ENCODE assay signal across 9 mouse cellular contexts in the genomic region with DNA sequence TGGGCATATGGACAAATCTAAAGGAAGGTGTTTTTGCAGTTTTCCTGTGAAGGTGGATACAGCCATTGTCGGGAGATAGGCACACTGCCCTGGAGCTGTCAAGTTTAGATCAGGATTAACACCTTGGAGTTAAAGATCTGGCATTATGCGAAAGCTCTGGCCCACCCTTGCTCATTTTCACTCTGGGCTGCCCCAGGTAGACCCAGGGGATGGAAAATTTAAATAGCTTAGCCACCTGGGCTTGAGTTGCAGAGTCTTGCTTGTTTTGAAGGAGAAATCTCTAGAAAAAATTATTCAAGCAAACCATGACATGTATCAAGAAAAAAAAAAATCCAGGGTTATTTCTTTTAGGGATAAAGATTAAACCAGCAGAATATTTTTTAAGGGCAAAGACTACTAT. TPM values are rescaled to one million over a fixed set of nuclear protein-coding genes. Genes with fewer than 3 reads are reported as not detected.
DNase-seq lines count a peak whose midpoint lies in the region; ATAC-seq and TF ChIP-seq lines count a peak whose summit lies in the region.
"Had no signal": no experiment of that assay in that cellular context is flagged by ENCODE, and none has a peak within 500 bp of the region (broad histone marks: within the 10 kb centered on the region; RNA-seq: fewer than 3 reads in every experiment).

No protein-coding gene starts in this region.

- H3K4me1 ChIP-seq in heart, embryonic 11.5 days (ENCODE audit: control insufficient read depth, insufficient read depth, low read length): peaks cover 56% of the 10 kb centered on the region
- peaks cover 5 to 47% of the 10 kb centered on the region in 2 experiments; a peak in 3 of 4 replicates for H3K4me1 ChIP-seq in CH12.LX (ENCODE audit: control insufficient read depth in 1 of 2, insufficient read depth in 2 of 2)
- peaks cover 66% of the 10 kb centered on the region for H3K4me1 ChIP-seq in forebrain, embryonic 15.5 days
- H3K4me1 ChIP-seq in liver, embryonic 16.5 days (ENCODE audit: control insufficient read depth, low read depth, low read length): peaks cover 61% of the 10 kb centered on the region

- no peak for TF ChIP-seq RAD21 in CH12.LX (IDR thresholded peaks at IDR 0.05; ENCODE audit: low read depth, low read length)

- dilution Hi-C loops in CH12.LX (cut with MboI; ENCODE audit: extremely low pct_ligation_motif_present, extremely low pct_unique_long_range_greater_than_20kb, low sequenced_read_pairs): no loop called here

- in situ Hi-C loops in CH12.LX (cut with MboI; ENCODE audit: low pct_ligation_motif_present, low pct_unique_long_range_greater_than_20kb, low sequenced_read_pairs): no loop called here

- no peaks in the 10 kb centered on the region for H3K9me3 ChIP-seq in heart, embryonic 11.5 days (replicated peaks; ENCODE audit: control insufficient read depth, low read length)
- H3K9me3 ChIP-seq in CH12.LX (replicated peaks; ENCODE audit: low read length): peaks cover 10% of the 10 kb centered on the region
- H3K9me3 ChIP-seq in forebrain, embryonic 15.5 days: no peaks in the 10 kb centered on the region
- H3K9me3 ChIP-seq in liver, embryonic 16.5 days (replicated peaks; ENCODE audit: control insufficient read depth, low read length): no peaks in the 10 kb centered on the region

- no peak for ATAC-seq in heart, embryonic 11.5 days (replicated peaks; ENCODE audit: insufficient number of reproducible peaks, low FRiP score, low TSS enrichment)
- ATAC-seq in forebrain, embryonic 15.5 days (replicated peaks): no peak
- ATAC-seq in liver, embryonic 16.5 days (ENCODE audit: low read depth): no peak

- peak overlapping the region; percentile 92 for H3K27ac ChIP-seq in heart, embryonic 11.5 days (ENCODE audit: low read depth, low read length)
- H3K27ac ChIP-seq in CH12.LX (ENCODE audit: insufficient read depth, low read depth): no peak overlapping the region
- peak overlapping the region; percentile 87 for H3K27ac ChIP-seq in forebrain, embryonic 15.5 days (replicated peaks)
- peak overlapping the region; percentile 81 for H3K27ac ChIP-seq in liver, embryonic 16.5 days (ENCODE audit: low read length)

- WGBS in heart, embryonic 11.5 days (ENCODE audit: insufficient replicate concordance): 19% methylated on average over 2 of the region's 2 CpGs
- 15% methylated on average over 2 of the region's 2 CpGs for WGBS in forebrain, embryonic 15.5 days
- WGBS in liver, embryonic 16.5 days (ENCODE audit: insufficient replicate concordance): 29% methylated on average over 2 of the region's 2 CpGs

- no peak for TF ChIP-seq CTCF in CH12.LX (conservative IDR thresholded peaks at IDR 0.05 in 1 of 2, IDR thresholded peaks at IDR 0.05 in 1 of 2; ENCODE audit: low read depth in 2 of 2, low read length in 2 of 2)

- peak overlapping the region; percentile 74 for H3K9ac ChIP-seq in heart, embryonic 11.5 days (ENCODE audit: low read depth, low read length)
- H3K9ac ChIP-seq in CH12.LX (ENCODE audit: insufficient read depth, low read depth): peak overlapping the region; percentile 13; the same call in 1 of the 2 replicates
- no peak overlapping the region for H3K9ac ChIP-seq in forebrain, embryonic 15.5 days (replicated peaks)
- H3K9ac ChIP-seq in liver, embryonic 16.5 days (ENCODE audit: low read depth, low read length): peak overlapping the region; percentile 73

- peaks cover 4% of the 10 kb centered on the region; the same call in 1 of the 2 replicates for H3K36me3 ChIP-seq in heart, embryonic 11.5 days (ENCODE audit: control insufficient read depth, insufficient read depth, low read length)
- no peaks in the 10 kb centered on the region for H3K36me3 ChIP-seq in CH12.LX (replicated peaks in 1 of 2; ENCODE audit: control insufficient read depth in 1 of 2, insufficient read depth in 1 of 2, low read length in 1 of 2)
- H3K36me3 ChIP-seq in forebrain, embryonic 15.5 days: no peaks in the 10 kb centered on the region
- peaks cover 19% of the 10 kb centered on the region for H3K36me3 ChIP-seq in liver, embryonic 16.5 days (ENCODE audit: control insufficient read depth, insufficient read depth)

- no peaks in the 10 kb centered on the region for H3K27me3 ChIP-seq in heart, embryonic 11.5 days (ENCODE audit: control insufficient read depth, insufficient read depth, low read length)
- H3K27me3 ChIP-seq in CH12.LX (replicated peaks): no peaks in the 10 kb centered on the region
- no peaks in the 10 kb centered on the region for H3K27me3 ChIP-seq in forebrain, embryonic 15.5 days
- peaks cover under 1% of the 10 kb centered on the region for H3K27me3 ChIP-seq in liver, embryonic 16.5 days (ENCODE audit: control insufficient read depth, insufficient read depth, low read depth, low read length)

- DNase-seq in heart, adult 9 months (ENCODE audit: low spot score in 2 of 2): no peak
- peak; percentile 60 for DNase-seq in CH12.LX (ENCODE audit: extremely low read depth)
- DNase-seq in layer of hippocampus, postnatal 14 days (ENCODE audit: low spot score in 2 of 2): no peak
- DNase-seq in frontal cortex, postnatal 14 days (ENCODE audit: low spot score in 2 of 2): no peak
- DNase-seq in gastrocnemius, adult 18-20 months (ENCODE audit: low spot score): no peak
- DNase-seq: cerebellum, adult 9-11 months had no signal

- H3K4me2 ChIP-seq in heart, embryonic 11.5 days: peak overlapping the region; percentile 69
- peak overlapping the region; percentile 80 for H3K4me2 ChIP-seq in CH12.LX (ENCODE audit: insufficient read depth, low read depth, poor library complexity, severe bottlenecking)
- H3K4me2 ChIP-seq in forebrain, embryonic 15.5 days (replicated peaks): peak overlapping the region; percentile 37
- peak overlapping the region; percentile 76 for H3K4me2 ChIP-seq in liver, embryonic 16.5 days (ENCODE audit: low read depth, low read length)

- H3K79me2 ChIP-seq in CH12.LX (replicated peaks; ENCODE audit: control insufficient read depth, extremely low read depth, insufficient read depth, poor library complexity, severe bottlenecking): no peaks in the 10 kb centered on the region

- TF ChIP-seq POLR2A in CH12.LX (IDR thresholded peaks at IDR 0.05; ENCODE audit: low read depth, low read length): no peak

- peak; percentile 66 for TF ChIP-seq EP300 in CH12.LX (IDR thresholded peaks at IDR 0.05; ENCODE audit: low read length)

- H3K4me3 ChIP-seq in heart, embryonic 11.5 days (ENCODE audit: low read depth, low read length): peak overlapping the region; percentile 87
- H3K4me3 ChIP-seq in CH12.LX (replicated peaks in 1 of 3; ENCODE audit: low read depth in 2 of 3, low read length in 2 of 3, poor library complexity in 1 of 3): no peak overlapping the region
- 0 out of 2 replicates have a peak overlapping the region, but pooled peaks have one; percentile 30 for H3K4me3 ChIP-seq in forebrain, embryonic 15.5 days
- peak overlapping the region; percentile 71 for H3K4me3 ChIP-seq in liver, embryonic 16.5 days (ENCODE audit: low read depth, low read length)

TF ChIP-seq in CH12.LX, 34 proteins besides CTCF, POLR2A, EP300 and RAD21:
- peak; percentile 37; the same call in 1 of the 2 replicates for TF ChIP-seq SIN3A (IDR thresholded peaks at IDR 0.05; ENCODE audit: low read length)
- 0 out of 2 replicates have a peak, but pooled peaks have one; percentile 8 for TF ChIP-seq MAZ (IDR thresholded peaks at IDR 0.05; ENCODE audit: low read depth, low read length)
- peak; percentile 81; the same call in 1 of the 2 replicates for TF ChIP-seq TCF12 (IDR thresholded peaks at IDR 0.05; ENCODE audit: low read depth, low read length)
- TF ChIP-seq E2F4 (IDR thresholded peaks at IDR 0.05; ENCODE audit: insufficient replicate concordance, low read depth, low read length): no peak
- TF ChIP-seq PAX5 (IDR thresholded peaks at IDR 0.05; ENCODE audit: low read length): no peak
- TF ChIP-seq BHLHE40 (IDR thresholded peaks at IDR 0.05; ENCODE audit: low read depth, low read length): no peak
- TF ChIP-seq ZNF384 (IDR thresholded peaks at IDR 0.05; ENCODE audit: low read depth, low read length): peak; percentile 82
- peak; percentile 36; the same call in 1 of the 2 replicates for TF ChIP-seq IRF4 (IDR thresholded peaks at IDR 0.05; ENCODE audit: low read depth, low read length)
- TF ChIP-seq POLR2AphosphoS2 (IDR thresholded peaks at IDR 0.05; ENCODE audit: low read depth, low read length): no peak
TF ChIP-seq in CH12.LX: peak in this region for 5.

RNA-seq across cellular contexts. Expression of a gene that starts 3.4 kb away (rescaled TPM):
- 47.3 and 58.9 TPM in 2 replicates for polyA plus RNA-seq in heart, embryonic 11.5 days (2014; fragmentation: Nextera tagmentation; extraction: Ambion mirVana)
- total RNA-seq in CH12.LX (2012; rRNA removed) (0.17 and 0.64 TPM in 2 replicates), CH12.LX (2014; rRNA removed) (0.40 and 0.47 TPM in 2 replicates)
- polyA plus RNA-seq in CH12.LX (2012; ENCODE audit: insufficient read length, low read depth): 3.3 and 4.4 TPM in 2 replicates
- 33.0 and 34.0 TPM in 2 replicates for polyA plus RNA-seq in forebrain, embryonic 15.5 days (2015; fragmentation: Nextera tagmentation; extraction: Ambion mirVana)
- polyA plus RNA-seq in liver, embryonic 16.5 days (2015; fragmentation: Nextera tagmentation; extraction: Ambion mirVana): 77.7 and 88.9 TPM in 2 replicates
- total RNA-seq in layer of hippocampus, postnatal 14 days (2021): 10 to 100 TPM; 46.4 TPM
- 10 to 100 TPM; 12.7 to 22.1 TPM for total RNA-seq in gastrocnemius, adult 18-20 months (2021)

Comparison
In these comparisons a context has a peak if more than half of its experiments do, and no peak if none do; other contexts are left out.
1. H3K4me3 ChIP-seq: peak in heart, embryonic 11.5 days (single experiment), forebrain, embryonic 15.5 days (single experiment) and liver, embryonic 16.5 days (single experiment); none in CH12.LX (0 of 3).
2. Peak in every context shown above with its lines, with median percentiles within 50 percentile points of each other: H3K4me2 ChIP-seq.